Mouse (Mus musculus) limb, embryonic 12.5 days (tissue): ENCODE results near the gene Dync1li2. TPM values are rescaled to one million over a fixed set of nuclear protein-coding genes. Genes with fewer than 3 reads are reported as not detected.

Source experiments
- polyA plus RNA-seq: library from polyadenylated mRNA; unstranded; fragments of >200 nt; fragmentation: Nextera tagmentation; extraction: Ambion mirVana; gene quantifications from 2 replicates; pipeline ENCODE4 v1.2.1, GENCODE M21; 2016

Dync1li2 gene
- polyA plus RNA-seq, 1 experiment from 2014 or later = 83.5 TPM

Other genes starting within 250 kb of the Dync1li2 start
- gene Tk2, start 194.5 kb downstream of the Dync1li2 start, polyA plus RNA-seq = 22.1 and 26.0 TPM in 2 replicates
- gene Cklf, start 192.2 kb downstream of the Dync1li2 start, polyA plus RNA-seq = 48.6 and 52.2 TPM in 2 replicates
- not detected in 2 replicates for gene Cmtm2a, start 149.9 kb downstream of the Dync1li2 start, polyA plus RNA-seq
- not detected in 2 replicates for gene Gm45711, start 133.0 kb downstream of the Dync1li2 start, polyA plus RNA-seq
- gene Cmtm1, start 132.9 kb downstream of the Dync1li2 start, polyA plus RNA-seq = not detected in 2 replicates
- not detected in 2 replicates for gene Gm11020, start 121.5 kb downstream of the Dync1li2 start, polyA plus RNA-seq
- not detected in 2 replicates for gene Cmtm2b, start 120.8 kb downstream of the Dync1li2 start, polyA plus RNA-seq
- gene Cmtm3, start 103.6 kb downstream of the Dync1li2 start, polyA plus RNA-seq = 99.8 and 102 TPM in 2 replicates
- gene Cmtm4, start 47.2 kb downstream of the Dync1li2 start, polyA plus RNA-seq = 3.2 TPM in 2 replicates
- gene Terb1, start 66.9 kb upstream of the Dync1li2 start, polyA plus RNA-seq = 0.28 and 0.70 TPM in 2 replicates
- gene Nae1, start 91.6 kb upstream of the Dync1li2 start, polyA plus RNA-seq = 135 and 138 TPM in 2 replicates
- gene Car7, start 91.6 kb upstream of the Dync1li2 start, polyA plus RNA-seq = 0.76 and 1.5 TPM in 2 replicates
- gene Pdp2, start 148.4 kb upstream of the Dync1li2 start, polyA plus RNA-seq = 13.3 and 14.7 TPM in 2 replicates
- gene Cdh16, start 181.3 kb upstream of the Dync1li2 start, polyA plus RNA-seq = not detected in 2 replicates
- 10.4 and 11.2 TPM in 2 replicates for gene Rrad, start 188.3 kb upstream of the Dync1li2 start, polyA plus RNA-seq
- 88.6 and 90.2 TPM in 2 replicates for gene Ciao2b, start 198.9 kb upstream of the Dync1li2 start, polyA plus RNA-seq